Mouse (Mus musculus): ENCODE results near the gene Ralb. TPM values are rescaled to one million over a fixed set of nuclear protein-coding genes. Genes with fewer than 3 reads are reported as not detected.

The Ralb gene
- polyA plus RNA-seq, 1 experiment from 2014 or later: 130 TPM

GRCm38 (mm10) chr1:119519286-119519685 lies 14.7 kb upstream of the Ralb start:
- Histone ChIP-seq H3K36me3 (ENCODE audit: control insufficient read depth, insufficient read depth) (no peaks in the 10 kb centered on the region), H3K9me3 (replicated peaks; ENCODE audit: control insufficient read depth, low read length) (0 out of 2 replicates have a peak, but pooled peaks cover 4% of the 10 kb centered on the region), H3K27me3 (ENCODE audit: control insufficient read depth, insufficient read depth, low read length) (no peaks in the 10 kb centered on the region), H3K27ac (ENCODE audit: low read length) (no peak overlapping the region), H3K4me3 (ENCODE audit: low read length) (no peak overlapping the region), H3K4me2 (ENCODE audit: low read depth, low read length) (no peak overlapping the region), H3K4me1 (ENCODE audit: control insufficient read depth, insufficient read depth, low read length) (peaks cover 6% of the 10 kb centered on the region), H3K9ac (ENCODE audit: low read length) (no peak overlapping the region)
- ATAC-seq (replicated peaks; ENCODE audit: extremely low read depth, insufficient read depth, low FRiP score): no peak
- 77% methylated on average over 6 of the region's 6 CpGs for WGBS

- no peaks in the 10 kb centered on the region for H3K36me3 ChIP-seq (ENCODE audit: control insufficient read depth, insufficient read depth)
- no peak overlapping the region for H3K4me3 ChIP-seq (ENCODE audit: low read length)
- H3K4me1 ChIP-seq (ENCODE audit: control insufficient read depth, insufficient read depth, low read length): peaks cover 6% of the 10 kb centered on the region
- no peak overlapping the region for H3K4me2 ChIP-seq (ENCODE audit: low read depth, low read length)
- no peaks in the 10 kb centered on the region for H3K27me3 ChIP-seq (ENCODE audit: control insufficient read depth, insufficient read depth, low read length)
- no peak overlapping the region for H3K27ac ChIP-seq (ENCODE audit: low read length)
- 0 out of 2 replicates have a peak, but pooled peaks cover 4% of the 10 kb centered on the region for H3K9me3 ChIP-seq (replicated peaks; ENCODE audit: control insufficient read depth, low read length)
- no peak overlapping the region for H3K9ac ChIP-seq (ENCODE audit: low read length)
- ATAC-seq (replicated peaks; ENCODE audit: extremely low read depth, insufficient read depth, low FRiP score): no peak
Measured at GRCm38 (mm10) chr1:119518786-119519185, 14.2 kb upstream of the Ralb start.

- ATAC-seq (replicated peaks; ENCODE audit: extremely low read depth, insufficient read depth, low FRiP score): no peak
- no peaks in the 10 kb centered on the region for H3K27me3 ChIP-seq (ENCODE audit: control insufficient read depth, insufficient read depth, low read length)
- no peak overlapping the region for H3K4me3 ChIP-seq (ENCODE audit: low read length)
- no peaks in the 10 kb centered on the region for H3K36me3 ChIP-seq (ENCODE audit: control insufficient read depth, insufficient read depth)
- no peak overlapping the region for H3K9ac ChIP-seq (ENCODE audit: low read length)
- H3K27ac ChIP-seq (ENCODE audit: low read length): peak overlapping the region; percentile 32; the same call in 1 of the 2 replicates
- 0 out of 2 replicates have a peak, but pooled peaks cover 4% of the 10 kb centered on the region for H3K9me3 ChIP-seq (replicated peaks; ENCODE audit: control insufficient read depth, low read length)
- H3K4me1 ChIP-seq (ENCODE audit: control insufficient read depth, insufficient read depth, low read length): peaks cover 6% of the 10 kb centered on the region
- no peak overlapping the region for H3K4me2 ChIP-seq (ENCODE audit: low read depth, low read length)
- 53% methylated on average over 7 of the region's 7 CpGs for WGBS
Measured at GRCm38 (mm10) chr1:119518060-119518459, 13.5 kb upstream of the Ralb start.

GRCm38 (mm10) chr1:119510857-119511256 lies 6.3 kb upstream of the Ralb start:
- H3K4me2 ChIP-seq (ENCODE audit: low read depth, low read length): no peak overlapping the region
- H3K27me3 ChIP-seq (ENCODE audit: control insufficient read depth, insufficient read depth, low read length): no peaks in the 10 kb centered on the region
- no peak; the same call in 1 of the 2 replicates for ATAC-seq (replicated peaks; ENCODE audit: extremely low read depth, insufficient read depth, low FRiP score)
- H3K9me3 ChIP-seq (replicated peaks; ENCODE audit: control insufficient read depth, low read length): no peaks in the 10 kb centered on the region
- WGBS: 67% methylated on average over 8 of the region's 8 CpGs
- H3K4me1 ChIP-seq (ENCODE audit: control insufficient read depth, insufficient read depth, low read length): peaks cover 10% of the 10 kb centered on the region
- no peak overlapping the region for H3K4me3 ChIP-seq (ENCODE audit: low read length)
- no peak overlapping the region for H3K9ac ChIP-seq (ENCODE audit: low read length)
- no peaks in the 10 kb centered on the region for H3K36me3 ChIP-seq (ENCODE audit: control insufficient read depth, insufficient read depth)
- peak overlapping the region; percentile 70 for H3K27ac ChIP-seq (ENCODE audit: low read length)

GRCm38 (mm10) chr1:119510409-119510808 lies 5.8 kb upstream of the Ralb start:
- no peaks in the 10 kb centered on the region for H3K36me3 ChIP-seq (ENCODE audit: control insufficient read depth, insufficient read depth)
- peak overlapping the region; percentile 70 for H3K27ac ChIP-seq (ENCODE audit: low read length)
- ATAC-seq (replicated peaks; ENCODE audit: extremely low read depth, insufficient read depth, low FRiP score): no peak
- no peaks in the 10 kb centered on the region for H3K9me3 ChIP-seq (replicated peaks; ENCODE audit: control insufficient read depth, low read length)
- H3K27me3 ChIP-seq (ENCODE audit: control insufficient read depth, insufficient read depth, low read length): no peaks in the 10 kb centered on the region
- peaks cover 10% of the 10 kb centered on the region for H3K4me1 ChIP-seq (ENCODE audit: control insufficient read depth, insufficient read depth, low read length)
- WGBS: 49% methylated on average over 9 of the region's 9 CpGs
- no peak overlapping the region for H3K4me3 ChIP-seq (ENCODE audit: low read length)
- no peak overlapping the region for H3K4me2 ChIP-seq (ENCODE audit: low read depth, low read length)
- no peak overlapping the region for H3K9ac ChIP-seq (ENCODE audit: low read length)

GRCm38 (mm10) chr1:119509474-119509873 lies 4.9 kb upstream of the Ralb start:
- no peak overlapping the region for H3K27ac ChIP-seq (ENCODE audit: low read length)
- no peak for ATAC-seq (replicated peaks; ENCODE audit: extremely low read depth, insufficient read depth, low FRiP score)
- no peaks in the 10 kb centered on the region for H3K9me3 ChIP-seq (replicated peaks; ENCODE audit: control insufficient read depth, low read length)
- no peak overlapping the region for H3K4me3 ChIP-seq (ENCODE audit: low read length)
- 74% methylated on average over 7 of the region's 7 CpGs for WGBS
- no peaks in the 10 kb centered on the region for H3K36me3 ChIP-seq (ENCODE audit: control insufficient read depth, insufficient read depth)
- H3K4me1 ChIP-seq (ENCODE audit: control insufficient read depth, insufficient read depth, low read length): peaks cover 14% of the 10 kb centered on the region
- no peak overlapping the region for H3K4me2 ChIP-seq (ENCODE audit: low read depth, low read length)
- H3K9ac ChIP-seq (ENCODE audit: low read length): no peak overlapping the region
- no peaks in the 10 kb centered on the region for H3K27me3 ChIP-seq (ENCODE audit: control insufficient read depth, insufficient read depth, low read length)

- no peak overlapping the region for H3K9ac ChIP-seq (ENCODE audit: low read length)
- 31% methylated on average over 4 of the region's 4 CpGs for WGBS
- no peaks in the 10 kb centered on the region for H3K27me3 ChIP-seq (ENCODE audit: control insufficient read depth, insufficient read depth, low read length)
- no peak for ATAC-seq (replicated peaks; ENCODE audit: extremely low read depth, insufficient read depth, low FRiP score)
- H3K36me3 ChIP-seq (ENCODE audit: control insufficient read depth, insufficient read depth): no peaks in the 10 kb centered on the region
- no peak overlapping the region for H3K4me3 ChIP-seq (ENCODE audit: low read length)
- H3K4me2 ChIP-seq (ENCODE audit: low read depth, low read length): no peak overlapping the region
- peak overlapping the region; percentile 77 for H3K27ac ChIP-seq (ENCODE audit: low read length)
- peaks cover 14% of the 10 kb centered on the region for H3K4me1 ChIP-seq (ENCODE audit: control insufficient read depth, insufficient read depth, low read length)
- no peaks in the 10 kb centered on the region for H3K9me3 ChIP-seq (replicated peaks; ENCODE audit: control insufficient read depth, low read length)
Measured at GRCm38 (mm10) chr1:119508548-119508947, 4.0 kb upstream of the Ralb start.

GRCm38 (mm10) chr1:119505951-119506350 lies 1.4 kb upstream of the Ralb start:
- no peak for ATAC-seq (replicated peaks; ENCODE audit: extremely low read depth, insufficient read depth, low FRiP score)
- 93% methylated on average over 3 of the region's 3 CpGs for WGBS
- H3K27ac ChIP-seq (ENCODE audit: low read length): no peak overlapping the region

GRCm38 (mm10) chr1:119503808-119504207 lies 786 bp downstream of the Ralb start:
- no peak for ATAC-seq (replicated peaks; ENCODE audit: extremely low read depth, insufficient read depth, low FRiP score)
- no peaks in the 10 kb centered on the region for H3K27me3 ChIP-seq (ENCODE audit: control insufficient read depth, insufficient read depth, low read length)
- 7% methylated on average over 5 of the region's 5 CpGs for WGBS

More at GRCm38 (mm10) chr1:119505951-119506350, 1.4 kb upstream of the Ralb start:
- H3K9ac ChIP-seq (ENCODE audit: low read length): no peak overlapping the region
- H3K36me3 ChIP-seq (ENCODE audit: control insufficient read depth, insufficient read depth): peaks cover under 1% of the 10 kb centered on the region; the same call in 1 of the 2 replicates
- no peaks in the 10 kb centered on the region for H3K9me3 ChIP-seq (replicated peaks; ENCODE audit: control insufficient read depth, low read length)
- no peaks in the 10 kb centered on the region for H3K27me3 ChIP-seq (ENCODE audit: control insufficient read depth, insufficient read depth, low read length)
- peaks cover 30% of the 10 kb centered on the region for H3K4me1 ChIP-seq (ENCODE audit: control insufficient read depth, insufficient read depth, low read length)
- no peak overlapping the region for H3K4me3 ChIP-seq (ENCODE audit: low read length)
- no peak overlapping the region for H3K4me2 ChIP-seq (ENCODE audit: low read depth, low read length)

More at GRCm38 (mm10) chr1:119503808-119504207, 786 bp downstream of the Ralb start:
- H3K4me3 ChIP-seq (ENCODE audit: low read length): peak overlapping the region; percentile 85
- H3K36me3 ChIP-seq (ENCODE audit: control insufficient read depth, insufficient read depth): peaks cover 8% of the 10 kb centered on the region
- peaks cover 31% of the 10 kb centered on the region for H3K4me1 ChIP-seq (ENCODE audit: control insufficient read depth, insufficient read depth, low read length)
- 0 out of 2 replicates have a peak, but pooled peaks cover 3% of the 10 kb centered on the region for H3K9me3 ChIP-seq (replicated peaks; ENCODE audit: control insufficient read depth, low read length)
- peak overlapping the region; percentile 93 for H3K27ac ChIP-seq (ENCODE audit: low read length)
- peak overlapping the region; percentile 77 for H3K4me2 ChIP-seq (ENCODE audit: low read depth, low read length)
- peak overlapping the region; percentile 92 for H3K9ac ChIP-seq (ENCODE audit: low read length)

All from heart, embryonic 16.5 days (tissue).